Mouse (Mus musculus) ES-Bruce4 (cell line): ENCODE results near the gene Gm1113.

Source experiments
- CTCF ChIP-seq: IDR thresholded peaks from one replicate; pipeline ENCODE4 v1.8.1; 2011; ENCODE audit warnings: low read depth, low read length
- EP300 ChIP-seq: IDR thresholded peaks from 2 replicates; pipeline ENCODE4 v1.6.1; 2011; ENCODE audit warnings: low read depth, low read length; ENCODE audit not compliant: insufficient read depth
- POLR2A ChIP-seq: IDR thresholded peaks from one replicate; pipeline ENCODE4 v1.8.1; 2011; ENCODE audit warnings: low read length; ENCODE audit not compliant: insufficient read depth

GRCm38 (mm10) chr9:35522821-35523515 is 4.9 kb upstream of the Gm1113 start:
- TF ChIP-seq POLR2A, result no peak
- TF ChIP-seq CTCF, result no peak
- no peak for TF ChIP-seq EP300
